Mouse (Mus musculus): ENCODE data around the gene Poln.

DNA sequence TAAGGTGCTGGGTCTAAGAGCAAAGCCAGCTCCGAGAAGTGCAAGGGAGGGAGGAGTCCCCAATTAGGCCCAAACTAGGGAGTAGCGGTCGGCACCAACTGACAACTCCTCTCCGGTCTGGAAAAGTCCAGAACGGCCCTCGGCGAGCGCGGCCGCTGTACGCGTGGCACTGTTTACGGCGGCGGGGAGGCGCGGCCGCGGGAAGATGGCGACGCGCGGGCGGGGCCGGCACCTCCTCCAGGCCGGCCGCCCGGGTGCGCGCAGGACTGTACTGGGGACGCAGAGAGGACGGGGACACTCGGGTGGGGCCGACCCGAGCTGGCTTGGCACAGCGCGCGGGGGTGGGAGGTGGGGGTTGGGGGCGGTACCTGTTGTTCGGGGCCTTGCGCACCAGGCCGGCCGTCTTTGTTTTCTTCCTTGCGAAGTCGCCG is 17.7 kb upstream of the Poln start:
- TF ChIP-seq CTCF (IDR thresholded peaks at IDR 0.05; ENCODE audit: low read depth, low read length) = no peak
- no peak for TF ChIP-seq GATA1 (IDR thresholded peaks at IDR 0.05; ENCODE audit: borderline replicate concordance, low read length)
- no peak for TF ChIP-seq POLR2AphosphoS5 (IDR thresholded peaks at IDR 0.05; ENCODE audit: insufficient replicate concordance, low read depth, low read length)
- no peak for TF ChIP-seq GATA2 (IDR thresholded peaks at IDR 0.05; ENCODE audit: borderline replicate concordance, low read depth, low read length)
